Mouse (Mus musculus) layer of hippocampus, postnatal 14 days (tissue): ENCODE measurements at regions not wholly inside any gene's neighbourhood (a gene's known extent, or its start where the extent isn't known, plus 50 kb on each side); places are given as distances from the start of the nearest gene placed in this dataset.

Source experiments
- DNase-seq, 2 experiments: peaks; one replicate each; pipeline ENCODE4 v3.0.0; 2021 to 2022; ENCODE audit warnings: low spot score in 2 of 2, mixed read lengths in 1 of 2

DNA sequence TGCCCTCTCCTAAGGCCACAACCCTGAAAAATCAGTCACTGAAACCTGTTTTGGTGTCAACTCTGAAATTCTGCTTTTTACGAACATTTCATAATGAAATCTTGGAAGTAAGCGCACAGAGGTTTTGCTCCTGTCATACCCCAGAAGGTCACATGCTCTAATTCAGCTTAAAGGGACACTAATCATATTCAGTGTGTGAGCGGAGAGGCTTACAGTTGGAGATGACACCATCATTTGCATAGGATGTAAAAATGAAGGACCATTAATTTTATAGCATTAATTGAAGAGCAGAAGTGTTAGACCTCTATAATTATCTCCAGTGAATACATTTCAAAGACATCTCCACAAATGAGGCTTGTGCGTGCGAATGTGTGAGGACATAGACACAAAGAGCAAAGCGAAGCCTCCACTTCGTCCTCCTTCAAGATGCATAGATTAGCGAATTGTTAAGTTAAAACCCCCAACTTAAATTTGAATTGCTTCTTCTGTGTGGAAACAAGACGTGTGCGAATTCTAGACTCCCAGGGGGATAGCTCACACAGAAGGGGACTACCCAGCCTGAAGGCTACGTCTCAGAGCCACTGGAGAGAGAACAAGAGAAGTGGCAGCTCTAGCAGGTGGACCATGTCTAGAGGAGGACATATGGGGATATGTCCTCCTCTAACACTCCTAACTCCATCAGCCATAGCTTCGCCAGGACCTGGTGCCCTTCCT is 479.0 kb upstream of the Kif2a start:
- no peak for DNase-seq

DNA sequence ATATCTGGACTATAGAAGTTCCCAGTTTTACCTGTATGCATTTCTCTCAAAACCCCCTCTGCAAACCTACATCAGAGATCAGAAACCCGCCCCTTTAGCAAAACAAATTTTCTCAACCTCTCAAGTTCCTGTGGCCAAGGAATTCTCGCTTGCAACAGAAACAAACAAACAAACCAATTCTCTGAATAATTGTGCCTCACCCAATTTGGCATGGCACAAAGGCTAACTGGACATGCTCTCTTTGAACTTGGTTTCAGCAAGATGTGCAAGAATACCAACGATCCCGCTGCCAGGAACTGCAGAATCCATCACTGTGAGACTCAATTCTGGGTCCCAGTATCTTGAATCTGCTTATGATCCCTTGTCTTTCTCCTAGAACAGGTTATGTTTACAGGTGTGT is 477.4 kb upstream of the Kif2a start:
- no peak for DNase-seq

DNA sequence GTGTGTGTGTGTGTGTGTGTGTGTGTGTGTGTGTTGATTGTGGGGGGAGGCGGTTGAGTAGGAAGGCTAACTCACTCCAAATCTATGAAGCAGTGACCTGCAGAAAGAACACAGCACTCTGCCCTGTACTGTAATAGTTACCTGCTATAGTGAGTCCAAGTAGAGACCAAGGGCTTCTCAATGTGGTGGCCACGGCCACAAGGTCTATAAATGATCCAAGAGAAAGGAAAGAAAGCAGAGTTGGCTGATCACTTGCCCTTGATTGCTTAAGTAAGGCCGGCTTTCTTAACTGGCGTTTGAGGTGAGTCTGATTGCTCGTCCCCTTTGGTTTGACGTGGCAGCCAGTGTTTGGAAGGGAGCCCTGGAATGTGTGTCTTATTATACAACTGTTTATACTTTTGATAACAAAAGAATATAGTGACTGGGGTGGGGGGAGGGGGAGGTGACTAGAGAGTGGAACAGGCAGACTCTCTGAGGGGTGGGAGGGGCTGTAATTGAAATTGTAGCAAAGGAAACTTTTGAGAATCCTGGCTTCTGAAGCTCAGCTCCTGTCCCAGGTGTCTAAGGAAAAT is 473.3 kb upstream of the Kif2a start:
- DNase-seq = no peak

GRCm38 (mm10) chr13:107493765-107494164 is 471.8 kb upstream of the Kif2a start:
- DNase-seq = peak; percentile 68 to 76

DNA sequence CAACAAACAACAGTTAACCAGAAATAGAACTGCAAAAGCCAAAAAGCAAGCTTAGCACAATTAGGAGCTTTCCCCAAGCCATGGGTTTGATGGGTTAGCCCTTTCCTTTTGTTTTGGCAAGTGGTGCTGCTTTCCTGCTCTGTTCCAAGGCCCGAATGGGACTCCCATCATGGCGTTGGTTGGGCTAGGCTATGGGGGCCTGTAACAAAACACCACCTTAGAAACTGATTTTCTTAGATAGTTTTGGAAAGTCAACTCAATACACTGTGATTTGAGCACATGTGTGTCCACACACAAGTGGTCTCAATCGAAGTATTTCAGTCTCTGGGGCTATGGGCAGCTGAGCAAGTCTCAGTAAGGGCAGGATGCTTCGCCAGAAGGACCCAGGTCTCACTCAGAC is 470.5 kb upstream of the Kif2a start:
- no peak for DNase-seq

DNA sequence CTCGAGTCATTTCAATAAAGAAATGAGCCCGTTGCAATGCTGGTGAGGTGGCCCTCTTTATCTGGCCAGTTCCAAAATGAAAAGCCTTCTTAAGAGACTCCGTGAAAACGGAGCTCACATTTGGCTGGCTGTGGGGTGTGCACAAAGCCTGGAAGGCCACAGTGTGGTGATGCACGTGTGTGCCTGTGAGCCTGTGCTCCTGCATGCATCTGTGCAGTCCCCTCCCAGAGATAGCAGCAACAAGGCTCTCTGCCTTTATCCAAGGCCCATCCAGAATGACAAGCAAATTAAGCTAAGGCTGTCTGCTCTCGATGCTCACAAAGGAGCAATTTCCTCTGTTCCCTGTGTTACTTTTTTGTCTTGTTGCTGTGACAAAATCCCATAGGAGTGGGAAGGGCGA is 469.5 kb upstream of the Kif2a start:
- no peak for DNase-seq

DNA sequence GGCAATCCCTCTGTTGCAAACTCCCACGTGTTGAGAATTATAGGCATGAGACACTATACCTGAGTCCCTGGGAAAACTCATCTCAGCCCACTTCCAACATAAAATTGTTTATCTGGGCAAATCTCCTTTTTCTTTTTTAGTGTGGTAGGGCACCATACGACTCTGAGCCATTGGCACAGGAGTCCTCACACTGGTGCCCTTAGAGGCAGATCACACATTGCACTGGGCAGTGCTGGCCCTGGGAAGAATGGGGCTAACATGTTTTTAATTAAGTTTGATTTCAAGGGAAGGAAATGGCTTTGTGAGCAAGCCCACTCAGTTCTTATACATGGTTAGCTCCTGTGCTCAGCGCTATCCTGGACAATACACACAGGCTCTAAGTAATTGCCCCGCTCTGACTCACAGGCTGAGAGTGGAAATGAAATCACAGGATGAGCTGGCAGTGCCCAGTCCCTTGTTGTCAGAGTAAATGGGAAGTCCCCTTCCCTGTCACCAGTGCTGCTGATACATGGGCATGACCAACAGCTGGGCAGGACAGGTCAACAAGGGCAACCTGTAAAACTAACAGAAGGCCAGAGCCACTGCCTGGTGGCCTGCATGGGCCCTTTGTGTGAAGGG is 463.6 kb upstream of the Kif2a start:
- no peak for DNase-seq

- no peak for DNase-seq
These were observed 462.7 kb upstream of the Kif2a start for GRCm38 (mm10) chr13:107484630-107484998.

DNA sequence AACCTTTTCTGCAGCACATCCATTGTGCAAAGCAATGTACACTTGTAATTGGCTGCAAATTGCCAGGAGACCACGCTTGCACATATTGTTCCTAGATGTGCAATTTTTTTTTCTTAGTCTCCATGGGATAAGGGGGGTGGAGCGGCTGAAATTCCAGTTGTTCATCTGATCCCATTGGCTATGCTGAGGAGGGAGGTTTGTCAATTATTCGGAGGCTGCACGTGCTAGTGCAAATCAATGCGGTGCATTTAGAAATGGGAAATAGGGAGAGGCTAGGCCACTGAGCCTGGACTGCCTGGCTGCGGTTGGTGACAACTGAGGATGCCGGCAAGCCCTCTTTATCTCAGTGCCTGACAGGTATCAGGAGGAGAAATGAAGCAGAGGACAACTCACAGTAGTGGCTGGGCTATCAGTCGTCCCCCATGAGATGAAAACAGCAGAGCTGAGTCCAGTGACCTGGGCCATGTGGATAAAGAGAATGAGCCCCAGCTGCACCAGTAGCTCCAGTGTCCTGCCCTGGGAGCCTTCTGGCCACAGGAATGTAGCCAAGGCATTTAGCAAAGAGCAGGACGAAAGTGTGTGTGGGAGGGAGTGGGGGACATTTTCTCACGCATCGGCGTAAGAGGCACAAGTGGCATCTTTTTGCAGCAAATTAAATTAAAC is 462.2 kb upstream of the Kif2a start:
- no peak for DNase-seq

DNA sequence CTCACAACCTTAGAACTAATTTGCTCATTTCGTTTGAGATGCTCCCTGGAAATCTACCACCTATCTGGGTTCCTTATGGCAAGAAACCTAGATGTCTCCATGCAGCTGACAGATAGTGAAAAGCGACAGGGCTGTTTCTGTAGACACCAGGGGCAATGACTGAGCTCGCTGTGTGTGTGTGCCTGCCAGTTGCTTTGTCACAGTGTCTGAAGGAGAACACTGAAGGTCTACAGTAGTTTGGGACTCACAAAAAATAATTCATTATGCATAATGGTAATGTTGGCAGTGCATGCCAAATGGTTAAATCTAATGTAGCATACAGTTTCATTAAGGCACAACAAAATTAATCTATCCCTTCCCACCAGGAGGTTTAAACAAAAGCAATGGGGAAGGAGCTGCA is 453.2 kb upstream of the Kif2a start:
- no peak for DNase-seq

DNA sequence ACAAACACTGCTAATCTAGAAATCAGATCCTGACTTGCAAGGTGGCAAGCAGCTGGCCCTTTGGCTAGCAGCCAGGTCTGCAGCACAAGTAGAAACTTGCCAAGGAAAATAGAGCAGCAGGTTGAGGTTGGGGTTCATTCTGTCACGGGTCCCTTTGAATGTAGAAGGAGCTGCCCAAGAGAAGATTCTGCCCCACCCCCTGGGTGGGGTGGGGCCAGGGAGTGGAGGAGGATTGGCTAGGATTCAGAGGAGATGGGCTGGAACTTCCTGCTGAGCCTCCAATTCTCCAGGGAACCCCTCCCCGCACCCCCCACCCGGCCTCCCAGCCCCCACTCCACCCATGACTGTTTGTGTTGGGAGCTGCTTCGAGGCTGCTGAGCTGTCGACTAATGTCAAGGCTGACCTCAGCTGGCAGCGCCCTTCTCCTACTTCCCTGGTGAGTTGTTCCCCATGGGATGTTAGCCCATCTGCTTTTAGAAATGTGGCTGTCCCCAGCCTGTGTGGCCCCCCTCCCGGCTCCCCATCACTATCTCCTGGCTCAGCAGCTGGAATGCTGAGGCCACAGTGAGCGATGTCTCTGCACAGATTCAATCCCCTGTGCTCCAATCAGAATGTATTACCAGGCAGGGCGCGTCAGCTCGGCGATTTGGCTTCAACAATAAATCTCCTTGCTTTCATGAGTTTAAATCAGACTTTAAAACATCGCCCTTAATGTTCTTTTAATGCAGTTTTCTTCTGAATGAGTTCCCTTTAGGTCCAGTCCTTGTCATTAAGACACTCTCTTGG is 447.8 kb upstream of the Kif2a start:
- no peak for DNase-seq

DNA sequence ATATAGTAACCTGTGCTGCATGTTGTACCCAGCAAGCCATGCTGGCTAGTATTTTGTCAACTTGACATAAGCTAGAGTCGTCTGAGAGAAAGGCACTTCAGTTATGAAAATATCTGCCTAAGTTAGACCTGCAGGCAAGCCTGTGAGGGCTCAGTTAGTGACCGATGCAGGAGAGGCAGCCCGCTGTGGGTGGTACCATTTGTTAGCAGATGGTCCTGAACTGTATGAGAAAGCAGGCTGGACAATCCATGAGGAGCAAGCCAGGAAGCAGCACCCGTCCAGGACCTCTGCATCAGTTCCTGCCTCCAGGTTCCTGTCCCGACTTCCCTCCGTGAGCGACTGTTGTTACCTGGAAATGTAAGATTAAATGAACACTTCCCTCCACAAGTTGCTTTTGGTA is 440.9 kb upstream of the Kif2a start:
- no peak for DNase-seq

DNA sequence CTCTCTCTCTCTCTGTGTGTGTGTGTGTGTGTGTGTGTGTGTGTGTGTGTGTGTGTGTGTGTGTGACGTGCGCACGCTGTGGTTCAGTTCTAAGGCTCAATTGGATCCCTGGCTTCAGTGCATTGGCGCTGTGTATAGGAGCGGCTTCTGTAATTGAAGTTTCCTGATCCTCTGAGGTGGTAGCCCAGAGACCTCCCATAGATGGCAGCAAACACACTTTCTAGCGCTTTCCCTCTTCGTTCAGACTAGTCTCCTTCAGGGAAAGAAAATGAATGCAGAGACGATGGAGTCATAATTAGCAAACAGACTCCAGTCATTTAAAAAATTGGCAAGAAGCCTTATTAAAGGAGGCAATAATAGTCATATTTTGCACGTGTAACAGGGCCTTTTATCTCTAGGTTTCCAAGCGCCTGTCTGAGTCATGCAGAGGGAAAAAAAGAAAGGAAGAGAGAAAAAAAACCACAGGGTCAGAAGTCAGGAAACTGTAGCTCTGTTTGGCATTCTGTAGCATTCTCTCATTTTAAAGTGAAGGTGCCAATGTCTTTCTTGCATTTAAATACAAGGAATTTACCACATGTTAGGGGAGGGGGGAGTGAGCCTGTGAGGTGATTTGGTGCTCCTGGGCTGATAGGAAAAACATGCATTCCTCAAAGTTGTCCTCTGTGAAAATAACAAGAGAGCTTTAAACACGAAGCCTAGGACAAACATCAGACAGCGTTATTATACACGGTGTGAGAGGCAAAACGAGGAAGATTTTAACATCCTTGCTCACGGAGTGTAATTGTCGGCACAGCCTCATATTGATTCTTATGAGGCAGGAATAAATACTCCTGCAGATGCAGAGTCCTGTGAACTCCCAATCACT is 439.4 kb upstream of the Kif2a start:
- peak; percentile 61 to 86 for DNase-seq

DNA sequence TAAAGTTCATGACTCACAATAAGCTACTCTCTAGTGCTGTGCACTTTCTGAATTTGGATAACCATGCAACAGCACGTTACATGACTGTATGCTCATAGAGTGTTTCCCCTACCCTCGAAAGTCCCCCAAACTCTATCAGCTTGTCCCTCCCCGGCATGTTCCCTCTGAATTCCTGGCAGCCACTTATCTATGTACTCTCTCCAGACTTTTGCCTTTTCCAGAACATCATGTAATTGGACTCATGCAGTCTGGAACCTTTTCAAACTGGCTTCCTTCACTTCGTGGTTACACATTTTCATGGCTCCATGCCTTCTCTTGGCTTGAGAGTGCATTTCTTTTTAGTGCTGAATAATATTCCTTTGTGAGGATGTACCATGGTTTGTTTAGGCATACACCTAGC is 436.8 kb upstream of the Kif2a start:
- no peak for DNase-seq

GRCm38 (mm10) chr13:107457270-107457669 is 435.3 kb upstream of the Kif2a start:
- no peak for DNase-seq

- no peak for DNase-seq
These were observed 434.5 kb upstream of the Kif2a start for GRCm38 (mm10) chr13:107456394-107456793.

DNA sequence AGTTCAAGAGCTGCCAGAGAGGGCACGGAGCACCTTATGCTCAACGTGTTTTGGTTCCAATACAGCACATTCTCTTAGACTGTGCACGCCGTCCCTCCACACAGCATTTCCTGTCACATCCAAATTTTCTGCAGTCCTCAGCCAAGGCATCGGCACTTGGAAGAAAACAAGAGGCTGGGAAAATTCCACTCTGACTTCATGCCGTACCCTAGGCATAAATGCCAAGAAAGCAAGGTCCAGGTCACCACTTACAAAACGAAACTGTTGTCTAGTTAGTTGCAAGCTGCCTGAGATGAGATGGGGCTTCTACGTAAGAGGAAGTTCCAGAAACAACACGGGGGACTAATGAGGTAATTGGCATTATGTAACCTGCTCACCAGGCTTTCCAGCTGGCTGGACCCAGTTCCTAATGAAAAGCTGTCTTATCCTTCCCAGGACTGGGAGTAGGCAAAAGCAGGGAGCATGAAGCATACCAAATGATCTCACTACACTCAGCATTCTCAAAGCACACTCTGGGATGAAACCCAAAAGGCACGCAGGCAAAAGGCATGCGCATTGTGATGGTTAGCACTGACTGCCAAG is 427.8 kb upstream of the Kif2a start:
- DNase-seq = peak; percentile 67 to 86

DNA sequence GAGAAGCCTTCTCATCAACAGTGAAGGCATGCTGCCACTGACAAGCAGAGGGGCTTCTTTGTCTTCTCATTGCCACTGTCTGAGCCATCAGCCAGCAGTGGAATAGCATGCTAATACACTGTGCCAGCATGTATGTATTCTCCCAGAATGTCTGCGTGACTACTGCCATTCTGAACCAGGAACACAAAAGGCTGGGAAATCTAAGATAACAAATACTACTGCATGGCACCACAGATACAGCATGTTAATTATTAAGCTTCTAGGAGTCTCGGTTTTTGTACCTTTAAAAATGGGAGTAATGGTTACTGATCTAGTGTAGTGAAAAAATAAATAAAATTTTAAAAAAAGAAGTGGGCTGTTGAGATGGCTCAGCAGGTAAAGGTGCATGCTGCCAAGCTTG is 425.9 kb upstream of the Kif2a start:
- DNase-seq = no peak

DNA sequence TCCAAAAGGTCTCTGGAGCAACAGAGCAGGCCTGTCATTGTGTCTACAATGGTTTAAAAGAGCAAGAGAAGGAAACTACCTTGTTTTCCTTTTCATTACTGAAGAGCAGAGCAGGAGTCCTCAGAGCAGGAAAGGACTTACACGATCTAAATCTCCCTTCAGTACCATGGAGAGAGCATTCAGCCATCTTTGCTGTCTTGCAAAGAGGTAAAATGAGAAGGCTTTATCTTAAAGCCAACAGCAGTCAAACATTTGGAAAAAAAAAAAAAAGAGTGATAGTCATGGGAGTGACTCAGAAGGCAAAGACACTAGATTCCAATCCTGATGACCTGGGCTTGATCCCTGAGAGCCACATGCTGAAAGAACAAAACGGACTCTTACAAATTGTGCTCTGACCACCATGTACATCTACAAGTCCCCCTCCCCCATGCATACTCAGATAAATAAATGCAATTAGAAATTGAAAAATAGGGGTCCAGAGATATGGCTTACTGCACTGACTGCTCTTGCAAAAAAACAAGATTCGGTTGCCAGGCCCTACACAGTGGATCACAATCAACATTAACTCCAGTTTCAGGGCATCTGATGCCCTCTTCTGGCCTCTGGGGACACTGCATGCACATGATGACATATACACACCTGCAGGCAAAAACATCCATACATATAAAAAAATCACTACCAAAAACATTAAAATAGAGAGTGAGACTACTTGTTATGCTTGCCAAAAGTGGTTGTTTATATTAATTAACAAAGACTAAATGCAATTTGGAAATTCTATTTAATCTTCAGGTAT is 397.6 kb upstream of the Kif2a start:
- DNase-seq = no peak
